Mouse (Mus musculus): Measurements from ENCODE around the gene Lrrc73.

DNA sequence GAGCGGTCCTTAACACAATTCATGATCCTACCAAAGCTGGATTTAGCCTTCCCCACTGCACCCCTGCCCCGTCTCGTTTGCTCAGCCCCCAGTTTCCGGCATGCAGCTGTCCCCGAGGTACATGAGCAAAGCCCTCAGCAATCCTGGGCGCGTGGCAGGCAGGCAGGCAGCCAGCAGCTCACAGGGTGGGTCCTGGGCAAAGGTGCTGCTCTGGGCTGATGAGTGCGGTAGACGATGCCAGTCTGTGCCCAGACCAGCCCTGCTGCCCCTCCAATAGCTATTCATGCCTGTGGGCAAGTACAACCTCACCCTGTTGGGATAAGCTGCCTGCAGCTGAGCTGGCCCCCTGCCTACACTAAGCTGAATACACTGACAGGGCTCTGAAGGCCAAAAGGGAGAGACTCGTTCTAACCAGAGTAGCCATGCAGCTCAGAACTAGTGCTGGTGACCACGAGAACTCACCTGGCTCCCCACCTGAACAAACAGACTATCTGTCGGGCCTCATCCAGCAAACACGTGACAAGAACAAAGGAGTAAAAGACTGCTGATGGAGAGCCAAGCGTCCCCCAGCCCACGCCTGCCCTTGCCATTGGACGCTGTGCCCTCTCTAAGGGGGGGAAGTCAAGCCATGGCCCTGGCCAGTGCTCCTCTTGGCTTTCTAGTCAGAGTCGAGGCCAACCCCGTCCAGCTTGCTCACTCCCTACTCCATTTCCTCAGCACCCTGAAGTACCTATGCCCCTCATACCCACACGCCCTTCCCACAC is 16.6 kb downstream of the Lrrc73 start:
- TF ChIP-seq CTCF (IDR thresholded peaks at IDR 0.05): no peak
- TF ChIP-seq EP300 (IDR thresholded peaks at IDR 0.05): no peak

Data from lung, postnatal 0 days (tissue).